Mouse (Mus musculus) lung, postnatal 10 days (tissue): Measurements from ENCODE around the gene Sfrp2.

Experiments
- DNase-seq: peaks from one replicate; pipeline ENCODE4 v3.0.0; 2021

Gene Sfrp2

GRCm38 (mm10) chr3:83773281-83773680 is 7.2 kb downstream of the Sfrp2 start:
- no peak for DNase-seq

DNA sequence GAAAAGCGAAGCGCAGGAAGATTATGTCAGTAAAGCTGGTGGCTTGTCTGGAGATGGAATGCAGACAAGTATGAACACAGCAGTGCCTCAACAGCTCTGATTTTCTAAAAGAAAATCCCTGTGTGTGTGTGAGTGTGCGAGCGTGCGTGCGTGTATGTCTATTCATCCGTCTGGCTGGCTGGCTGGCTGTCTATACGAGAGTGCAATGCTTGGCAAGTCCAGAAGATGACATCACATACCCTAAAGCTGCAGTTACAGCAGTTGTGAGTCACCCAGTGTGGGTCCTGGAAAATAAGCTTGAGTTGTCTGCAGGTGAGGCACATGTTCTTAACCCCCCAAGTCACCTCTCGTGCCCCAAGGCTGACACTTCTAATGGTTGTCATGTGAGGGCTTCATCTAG is 9.3 kb downstream of the Sfrp2 start:
- DNase-seq: no peak

- no peak for DNase-seq
These were observed 15.5 kb downstream of the Sfrp2 start for GRCm38 (mm10) chr3:83781460-83782222.

GRCm38 (mm10) chr3:83783716-83784469 is 17.8 kb downstream of the Sfrp2 start:
- DNase-seq: no peak

DNA sequence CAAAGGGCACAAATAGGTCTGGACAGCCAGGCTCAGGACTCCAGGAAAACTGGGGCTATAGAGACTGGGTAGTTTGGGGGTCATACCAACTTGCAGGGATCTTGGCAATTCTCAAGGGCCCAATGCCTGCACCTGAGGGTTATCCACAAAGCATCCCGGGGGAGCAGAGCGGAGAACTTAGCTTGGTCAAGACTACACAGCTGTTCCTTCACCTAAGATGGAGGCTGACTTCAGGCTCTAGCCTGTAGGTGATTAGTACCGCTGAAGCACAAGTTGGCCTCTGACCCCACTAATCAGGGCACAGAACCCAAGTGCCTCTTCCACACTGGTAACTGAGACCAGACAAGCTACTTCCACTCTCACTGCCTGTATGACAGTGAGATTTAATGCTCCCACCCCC is 18.6 kb downstream of the Sfrp2 start:
- DNase-seq: no peak

DNA sequence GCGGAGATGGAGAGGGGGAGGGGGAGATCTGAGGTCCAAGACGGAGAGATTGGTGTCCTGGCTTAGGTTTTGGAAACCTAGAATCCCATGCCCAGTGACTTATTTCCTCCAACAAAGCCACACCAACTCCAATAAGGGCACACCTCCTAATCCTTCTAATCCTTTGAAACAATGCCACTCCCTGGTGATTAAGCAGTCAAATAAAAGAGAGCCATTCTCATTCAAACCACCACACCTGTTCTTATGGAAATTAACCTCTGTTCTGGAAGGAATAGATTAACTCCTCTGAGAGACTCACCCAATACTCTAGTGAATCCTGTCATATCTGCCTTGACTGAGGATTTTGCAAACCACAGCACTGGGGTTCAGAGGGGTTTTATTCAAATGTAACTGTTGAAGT is 21.0 kb downstream of the Sfrp2 start:
- no peak for DNase-seq

DNA sequence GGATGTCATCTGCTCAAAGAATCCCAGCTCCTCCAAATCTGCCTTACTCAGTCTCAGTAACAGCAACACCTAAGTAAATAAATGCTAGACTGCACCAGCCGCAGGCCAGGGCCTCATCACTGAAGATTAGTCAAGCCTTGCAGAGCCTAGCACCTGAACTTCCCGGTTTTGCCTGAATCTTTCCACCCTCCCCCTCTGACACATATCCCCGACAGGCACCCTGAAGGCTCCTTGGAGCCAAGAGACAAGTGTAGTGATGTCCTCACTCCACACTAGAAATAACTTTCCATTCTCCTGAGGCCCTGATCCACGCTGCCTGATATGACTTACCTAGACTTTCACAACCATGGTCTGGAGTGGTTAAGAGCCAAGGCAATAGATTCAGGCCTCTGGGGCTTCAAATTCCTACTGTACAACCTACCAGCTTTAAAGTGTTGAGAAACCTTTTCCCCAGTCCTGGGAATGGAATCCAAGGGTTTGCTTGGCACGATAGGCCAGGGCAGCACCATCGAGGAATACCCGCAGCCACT is 21.7 kb downstream of the Sfrp2 start:
- no peak for DNase-seq

DNA sequence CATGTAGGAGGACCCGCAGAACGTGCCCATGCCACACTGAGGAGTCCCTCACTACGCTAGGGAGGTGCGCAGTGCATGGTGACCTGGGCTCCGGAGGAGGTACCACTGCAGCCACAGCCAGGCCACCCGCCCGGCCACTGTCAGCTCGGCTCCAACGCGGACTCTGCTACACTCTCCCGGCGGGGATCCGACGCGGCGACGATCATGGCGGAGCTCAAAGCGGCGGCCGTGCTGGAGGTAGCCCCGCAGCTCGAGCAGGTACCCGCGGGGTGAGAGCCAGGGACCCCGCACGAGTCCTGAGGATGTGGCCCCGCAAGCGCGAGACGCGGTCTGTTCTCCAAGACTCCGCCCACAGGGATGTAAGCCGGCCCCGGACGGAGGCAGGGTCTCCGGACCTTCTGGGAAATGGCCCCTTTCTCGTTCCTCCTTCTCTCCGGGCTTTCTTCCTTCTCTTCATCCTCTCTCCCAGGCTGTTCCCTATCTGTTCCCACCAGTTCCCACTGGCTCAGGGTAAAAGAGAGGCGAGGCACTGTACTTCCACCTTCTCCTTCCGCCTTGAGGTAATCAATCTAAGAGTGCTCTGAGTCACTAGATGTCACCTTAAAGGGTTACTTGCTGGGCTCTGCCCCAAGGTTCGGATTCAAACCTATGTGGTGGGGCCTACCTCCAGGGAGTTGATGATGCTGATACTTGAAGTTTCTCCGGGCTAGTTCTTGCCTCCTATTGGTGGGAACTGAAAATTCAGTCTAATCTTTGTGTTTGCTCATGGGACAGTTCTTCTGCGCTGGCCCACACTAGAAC is 23.7 kb downstream of the Sfrp2 start:
- peak; percentile 9 for DNase-seq

DNA sequence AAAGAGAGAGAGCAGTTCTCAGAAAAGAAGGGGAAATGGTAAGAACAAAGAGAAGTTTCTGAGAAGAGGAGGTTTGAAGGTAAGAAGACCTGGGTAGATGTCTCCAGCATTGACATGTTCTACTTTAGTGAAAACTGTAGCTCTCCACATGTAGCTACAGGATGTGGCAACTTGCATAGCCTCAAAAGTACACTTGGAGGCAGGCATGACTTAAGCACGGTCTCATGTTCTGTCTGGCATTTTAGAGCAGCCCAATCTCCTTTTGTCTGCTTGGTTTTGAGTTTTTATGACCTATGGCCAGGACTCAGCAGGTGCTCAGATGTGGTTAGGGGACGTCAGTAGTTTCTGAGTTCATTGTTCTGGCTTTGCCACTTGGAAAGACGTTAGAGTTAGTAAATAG is 25.3 kb downstream of the Sfrp2 start:
- no peak for DNase-seq

DNA sequence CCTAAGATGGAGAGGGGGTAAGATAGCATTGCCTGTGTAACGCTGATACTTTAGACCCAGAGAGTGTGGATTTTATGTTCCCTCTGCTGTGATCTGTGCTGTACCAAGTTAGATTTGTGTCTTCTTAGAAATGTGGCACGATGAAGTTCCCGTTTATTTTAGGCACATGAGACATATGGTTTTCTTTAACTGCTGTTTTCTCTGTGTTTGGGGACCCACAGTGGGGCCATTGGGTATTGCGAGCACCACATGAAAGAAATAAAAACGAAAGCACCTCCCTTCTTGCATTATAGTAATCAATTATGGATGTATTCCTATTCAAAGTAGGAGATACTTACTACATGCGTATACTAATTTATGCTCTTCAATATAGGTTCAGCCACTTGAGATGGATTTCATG is 31.0 kb downstream of the Sfrp2 start:
- DNase-seq: no peak

DNA sequence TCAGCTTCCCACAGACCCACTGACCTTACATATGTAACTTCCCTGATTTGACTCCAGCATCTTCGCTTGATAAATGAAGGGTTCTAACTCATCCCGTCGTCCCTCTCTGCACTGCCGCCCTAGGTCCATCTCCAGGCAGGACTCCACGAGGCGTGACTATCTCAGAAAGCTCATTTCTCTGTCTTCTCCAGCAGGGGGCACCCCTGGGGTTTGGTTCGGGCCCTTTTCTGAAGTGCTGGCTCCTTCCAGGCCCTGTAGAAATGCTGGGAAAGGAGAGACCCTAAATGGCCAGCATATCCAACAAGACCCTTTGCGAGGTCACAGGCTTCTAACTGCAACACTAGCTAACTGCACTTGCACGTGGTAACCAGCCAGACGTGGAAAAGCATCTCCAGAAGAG is 31.7 kb downstream of the Sfrp2 start:
- DNase-seq: peak; percentile 71

- no peak for DNase-seq
These were observed 33.4 kb downstream of the Sfrp2 start for GRCm38 (mm10) chr3:83799486-83799885.

DNA sequence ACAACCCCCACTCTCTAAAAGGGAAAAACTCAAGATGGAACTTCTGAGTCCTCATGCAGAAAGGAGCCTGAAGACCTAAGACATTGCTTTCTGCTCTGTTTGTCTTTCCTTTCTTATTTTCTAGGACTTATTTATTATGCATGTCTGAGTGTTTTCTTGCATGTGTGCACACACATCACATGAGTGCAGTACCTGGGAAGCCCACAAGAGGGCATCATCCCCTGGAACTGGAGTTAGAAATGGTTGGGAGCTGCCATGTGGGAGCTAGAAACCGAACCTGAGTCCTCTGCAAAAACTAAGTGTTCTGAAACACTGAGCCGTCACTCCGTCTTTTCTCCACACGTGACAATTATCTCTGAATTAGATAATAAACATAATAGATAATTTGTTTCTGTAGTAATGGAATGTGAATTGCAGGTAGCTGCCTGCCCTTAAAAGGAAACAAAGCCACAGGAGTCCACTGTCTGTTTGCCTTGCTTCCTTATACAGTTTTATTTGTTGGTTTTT is 35.6 kb downstream of the Sfrp2 start:
- no peak for DNase-seq

GRCm38 (mm10) chr3:83808483-83808882 is 42.4 kb downstream of the Sfrp2 start:
- DNase-seq: no peak

DNA sequence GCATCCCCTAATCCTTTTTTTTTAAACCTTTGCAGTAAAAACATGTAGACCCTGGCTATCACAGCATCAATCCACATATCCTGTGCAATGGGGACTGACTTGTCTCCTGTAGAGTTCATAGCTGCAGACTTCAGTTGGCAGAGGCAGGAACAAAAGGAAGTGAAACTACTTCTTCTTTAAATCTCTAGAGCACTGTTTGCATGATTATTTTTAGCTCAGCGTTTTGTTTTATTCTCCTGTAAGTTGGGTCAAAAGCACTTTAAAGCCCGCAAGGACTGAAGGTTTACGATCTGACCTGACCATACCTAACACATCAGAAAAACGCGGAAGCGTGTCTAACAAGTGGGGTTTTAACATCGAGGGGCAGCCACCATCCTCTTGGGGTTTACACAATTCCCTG is 45.9 kb downstream of the Sfrp2 start:
- DNase-seq: no peak

GRCm38 (mm10) chr3:83812863-83813262 is 46.7 kb downstream of the Sfrp2 start:
- DNase-seq: no peak

DNA sequence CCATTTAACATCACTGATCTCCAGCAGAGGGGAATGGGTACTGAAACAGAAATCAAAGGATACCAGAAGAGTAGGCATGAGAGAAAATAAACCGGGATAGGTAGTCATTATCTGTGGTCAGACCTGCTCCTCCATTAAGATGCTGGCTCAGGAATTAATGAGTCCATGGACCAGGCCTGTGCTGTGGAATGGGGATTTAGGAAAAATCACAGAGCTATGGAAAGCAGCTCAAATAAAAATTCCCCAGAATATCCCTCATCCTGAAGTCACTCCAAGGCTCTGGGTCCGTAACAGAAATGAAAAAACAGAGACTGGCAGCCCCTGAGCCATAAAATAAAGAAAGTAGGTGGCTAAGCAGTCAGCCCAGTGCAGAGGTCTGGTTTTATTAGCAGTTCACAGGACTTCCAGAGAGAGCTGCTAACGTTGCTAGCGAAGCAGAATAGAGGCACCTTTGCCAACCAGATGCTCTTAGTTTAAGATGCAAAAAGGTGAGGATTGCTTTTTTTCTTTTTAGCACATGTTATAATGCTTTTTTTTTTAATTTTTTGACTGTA is 50.3 kb downstream of the Sfrp2 start:
- no peak for DNase-seq

- DNase-seq: no peak
These were observed 57.7 kb downstream of the Sfrp2 start for GRCm38 (mm10) chr3:83823774-83824173.
